Mouse (Mus musculus) hindbrain, embryonic 16.5 days (tissue): ENCODE measurements around the gene Matk. TPM values are rescaled to one million over a fixed set of nuclear protein-coding genes. Genes with fewer than 3 reads are reported as not detected.

ENCODE experiments used
- ATAC-seq: fragments of 200-750 bp; cut with Nextera tagmentation; 2 replicates; pipeline ENCODE4 v1.8.0; 2017; ENCODE audit warnings: moderate TSS enrichment, moderate library complexity
- H3K27ac ChIP-seq: fragments of 300-500 bp; sonication (generic); 2 replicates; pipeline ENCODE4 v1.5.1; 2014; ENCODE audit warnings: low read depth, mild to moderate bottlenecking, control low read depth, low read length, moderate library complexity
- H3K27me3 ChIP-seq: fragments of 300-500 bp; sonication (generic); replicated peaks from 2 replicates; pipeline ENCODE4 v1.6.1; 2014; ENCODE audit warnings: low read length; ENCODE audit not compliant: control insufficient read depth, insufficient read depth
- H3K36me3 ChIP-seq: fragments of 300-500 bp; sonication (generic); 2 replicates; pipeline ENCODE4 v1.6.1; 2014; ENCODE audit warnings: mild to moderate bottlenecking, low read length, moderate library complexity, mixed read lengths; ENCODE audit not compliant: control insufficient read depth, insufficient read depth
- H3K4me1 ChIP-seq: fragments of 300-500 bp; sonication (generic); 2 replicates; pipeline ENCODE4 v1.6.1; 2014; ENCODE audit warnings: low read depth, low read length; ENCODE audit not compliant: control insufficient read depth, insufficient read depth
- H3K4me2 ChIP-seq: fragments of 300-500 bp; sonication (generic); 2 replicates; pipeline ENCODE4 v1.6.1; 2014; ENCODE audit warnings: mild to moderate bottlenecking, low read length, control low read depth, moderate library complexity
- H3K4me3 ChIP-seq: fragments of 300-500 bp; sonication (generic); 2 replicates; pipeline ENCODE4 v1.5.1; 2014; ENCODE audit warnings: mild to moderate bottlenecking, low read length, control low read depth, moderate library complexity
- H3K9ac ChIP-seq: fragments of 300-500 bp; sonication (generic); 2 replicates; pipeline ENCODE4 v1.6.1; 2014; ENCODE audit warnings: low read depth, mild to moderate bottlenecking, control low read depth, low read length, moderate library complexity
- H3K9me3 ChIP-seq: fragments of 300-500 bp; sonication (generic); 2 replicates; pipeline ENCODE4 v1.6.1; 2014; ENCODE audit warnings: mild to moderate bottlenecking, low read length, moderate library complexity; ENCODE audit not compliant: control insufficient read depth
- WGBS: fragments of 180-500 bp; shearing (Covaris S2); extraction: QIAGEN DNeasy Blood & Tissue Kit; methylation state at CpG from one replicate; pipeline ENCODE4 v1.1.7; 2014; 5-methylcytosine and 5-hydroxymethylcytosine counted together
- polyA plus RNA-seq: library from polyadenylated mRNA; unstranded; fragments of >200 nt; fragmentation: Nextera tagmentation; extraction: Ambion mirVana; gene quantifications from 2 replicates; pipeline ENCODE4 v1.2.1, GENCODE M21; 2015

Matk gene
- polyA plus RNA-seq, 1 experiment from 2014 or later = 72.8 TPM

- no peaks in the 10 kb centered on the region for H3K9me3 ChIP-seq
- no peak overlapping the region for H3K27ac ChIP-seq
- H3K36me3 ChIP-seq = peaks cover 2% of the 10 kb centered on the region; the same call in 1 of the 2 replicates
- peaks cover 15% of the 10 kb centered on the region for H3K27me3 ChIP-seq
- peaks cover 29% of the 10 kb centered on the region for H3K4me1 ChIP-seq
- no peak overlapping the region for H3K4me3 ChIP-seq
- 63% methylated on average over 1 of the region's 1 CpGs for WGBS
- ATAC-seq = no peak
- H3K9ac ChIP-seq = no peak overlapping the region
- H3K4me2 ChIP-seq = no peak overlapping the region
Measured at GRCm38 (mm10) chr10:81254886-81255285, 2.2 kb downstream of the Matk start.

GRCm38 (mm10) chr10:81257158-81258039 is 4.7 kb downstream of the Matk start:
- whole genome bisulfite sequencing = 1% methylated on average over 62 of the region's 62 CpGs

GRCm38 (mm10) chr10:81259225-81259884 is 6.6 kb downstream of the Matk start:
- no peak overlapping the region for H3K27ac ChIP-seq
- peaks cover 7% of the 10 kb centered on the region; the same call in 1 of the 2 replicates for H3K36me3 ChIP-seq
- no peaks in the 10 kb centered on the region for H3K9me3 ChIP-seq
- H3K27me3 ChIP-seq = peaks cover 10% of the 10 kb centered on the region
- no peak overlapping the region for H3K4me3 ChIP-seq
- no peak for ATAC-seq
- H3K4me2 ChIP-seq = no peak overlapping the region
- 32% methylated on average over 21 of the region's 21 CpGs for WGBS
- H3K9ac ChIP-seq = peak overlapping the region; percentile 44
- peaks cover 20% of the 10 kb centered on the region for H3K4me1 ChIP-seq

More at GRCm38 (mm10) chr10:81257158-81258039, 4.7 kb downstream of the Matk start:
- peaks cover 27% of the 10 kb centered on the region for H3K4me1 ChIP-seq
- H3K9ac ChIP-seq = peak overlapping the region; percentile 78
- ATAC-seq = no peak
- peaks cover 10% of the 10 kb centered on the region for H3K27me3 ChIP-seq
- peak overlapping the region; percentile 61 for H3K4me3 ChIP-seq
- H3K36me3 ChIP-seq = peaks cover 4% of the 10 kb centered on the region; the same call in 1 of the 2 replicates
- H3K27ac ChIP-seq = no peak overlapping the region
- peak overlapping the region; percentile 91 for H3K4me2 ChIP-seq
- no peaks in the 10 kb centered on the region for H3K9me3 ChIP-seq

GRCm38 (mm10) chr10:81261025-81261424 is 8.3 kb downstream of the Matk start:
- no peak for ATAC-seq
- Histone ChIP-seq H3K9ac (no peak overlapping the region), H3K9me3 (no peaks in the 10 kb centered on the region), H3K4me2 (no peak overlapping the region), H3K4me1 (peaks cover 28% of the 10 kb centered on the region), H3K27me3 (peaks cover 10% of the 10 kb centered on the region), H3K4me3 (no peak overlapping the region), H3K36me3 (peaks cover 11% of the 10 kb centered on the region; the same call in 1 of the 2 replicates), H3K27ac (no peak overlapping the region)
- 86% methylated on average over 4 of the region's 4 CpGs for WGBS

GRCm38 (mm10) chr10:81265540-81265939 is 12.8 kb downstream of the Matk start:
- Histone ChIP-seq H3K4me1 (peaks cover 21% of the 10 kb centered on the region), H3K4me3 (peak overlapping the region; percentile 79; the same call in 1 of the 2 replicates), H3K9ac (peak overlapping the region; percentile 48), H3K27ac (no peak overlapping the region), H3K27me3 (no peaks in the 10 kb centered on the region), H3K36me3 (peaks cover 11% of the 10 kb centered on the region; the same call in 1 of the 2 replicates), H3K9me3 (no peaks in the 10 kb centered on the region), H3K4me2 (peak overlapping the region; percentile 74)
- 99% methylated on average over 5 of the region's 8 CpGs for WGBS
- ATAC-seq = no peak; the same call in 1 of the 2 replicates

- peak within 1 kb of the TSS; percentile 94 for H3K27ac ChIP-seq
- peak within 1 kb of the TSS; percentile 78 for H3K4me2 ChIP-seq
- peak within 1 kb of the TSS; percentile 79 for H3K4me3 ChIP-seq
- peak within 1 kb of the TSS; percentile 89 for H3K9ac ChIP-seq
- peak; percentile 95 for ATAC-seq
- H3K4me1 ChIP-seq = peaks cover 21% of the 10 kb centered on the region
- no peaks in the 10 kb centered on the region for H3K9me3 ChIP-seq
- H3K27me3 ChIP-seq = no peaks in the 10 kb centered on the region
- peaks cover 14% of the 10 kb centered on the region for H3K36me3 ChIP-seq
- under 1% methylated on average over 48 of the region's 48 CpGs for WGBS
Measured at GRCm38 (mm10) chr10:81266211-81267105, 13.7 kb downstream of the Matk start, which contains the start of the genes Mrpl54 and Apba3. Gene Mrpl54 (minus strand): TSS chr10:81266934. Gene Apba3 (plus strand): TSS chr10:81266960.

- Histone ChIP-seq H3K9me3 (no peaks in the 10 kb centered on the region), H3K36me3 (peaks cover 28% of the 10 kb centered on the region), H3K27ac (no peak overlapping the region), H3K27me3 (no peaks in the 10 kb centered on the region), H3K9ac (peak overlapping the region; percentile 74), H3K4me2 (peak overlapping the region; percentile 78), H3K4me3 (peak overlapping the region; percentile 50), H3K4me1 (peaks cover 21% of the 10 kb centered on the region)
- peak; percentile 53 for ATAC-seq
- 4% methylated on average over 23 of the region's 23 CpGs for WGBS
Measured at GRCm38 (mm10) chr10:81268056-81268455, 15.3 kb downstream of the Matk start.

- H3K27me3 ChIP-seq = no peaks in the 10 kb centered on the region
- peaks cover 21% of the 10 kb centered on the region for H3K4me1 ChIP-seq
- no peaks in the 10 kb centered on the region for H3K9me3 ChIP-seq
- H3K36me3 ChIP-seq = peaks cover 34% of the 10 kb centered on the region
- peak overlapping the region; percentile 50 for H3K4me3 ChIP-seq
- ATAC-seq = no peak
- peak overlapping the region; percentile 74 for H3K9ac ChIP-seq
- H3K4me2 ChIP-seq = peak overlapping the region; percentile 78
- H3K27ac ChIP-seq = no peak overlapping the region
- 87% methylated on average over 16 of the region's 16 CpGs for WGBS
Measured at GRCm38 (mm10) chr10:81268643-81269412, 16.1 kb downstream of the Matk start.
